Mouse (Mus musculus): Measurements from ENCODE around the gene Limk1. TPM values are rescaled to one million over a fixed set of nuclear protein-coding genes. Genes with fewer than 3 reads are reported as not detected.

Gene Limk1
- 10 to 100 TPM; 20.2 to 21.9 TPM for total RNA-seq (2021)
- long read RNA-seq, experiment 1, partial matches to known transcripts = 0 of 2 reads
- long read RNA-seq, experiment 1, other reads (novel, unspliced or antisense) = 0 of 2 reads
- long read RNA-seq, experiment 2, partial matches to known transcripts = 1 of 4 reads
- long read RNA-seq, experiment 2, other reads (novel, unspliced or antisense) = 0 of 4 reads

- no peak for DNase-seq (ENCODE audit: low spot score in 2 of 2)
These were observed at the start of gene Limk1 for GRCm38 (mm10) chr5:134688086-134688717. Gene Limk1, minus strand, starts transcription at chr5:134688598.

GRCm38 (mm10) chr5:134734920-134735319 is 46.5 kb upstream of the Limk1 start:
- no peak for DNase-seq (ENCODE audit: low spot score in 2 of 2)

GRCm38 (mm10) chr5:134734072-134734471 is 45.7 kb upstream of the Limk1 start:
- DNase-seq (ENCODE audit: low spot score in 2 of 2) = no peak

GRCm38 (mm10) chr5:134733241-134733640 is 44.8 kb upstream of the Limk1 start:
- no peak for DNase-seq (ENCODE audit: low spot score in 2 of 2)

- DNase-seq (ENCODE audit: low spot score in 2 of 2) = no peak
These were observed 40.7 kb upstream of the Limk1 start for GRCm38 (mm10) chr5:134729124-134729523.

- no peak for DNase-seq (ENCODE audit: low spot score in 2 of 2)
These were observed 40.1 kb upstream of the Limk1 start for GRCm38 (mm10) chr5:134728535-134728934.

- DNase-seq (ENCODE audit: low spot score in 2 of 2) = no peak
These were observed 38.7 kb upstream of the Limk1 start for GRCm38 (mm10) chr5:134727001-134727639.

- DNase-seq (ENCODE audit: low spot score in 2 of 2) = no peak
These were observed 36.9 kb upstream of the Limk1 start for GRCm38 (mm10) chr5:134725299-134725698.

GRCm38 (mm10) chr5:134720058-134720457 is 31.7 kb upstream of the Limk1 start:
- no peak for DNase-seq (ENCODE audit: low spot score in 2 of 2)

- no peak for DNase-seq (ENCODE audit: low spot score in 2 of 2)
These were observed 22.7 kb upstream of the Limk1 start for GRCm38 (mm10) chr5:134711076-134711475.

GRCm38 (mm10) chr5:134709275-134709674 is 20.9 kb upstream of the Limk1 start:
- DNase-seq (ENCODE audit: low spot score in 2 of 2) = no peak

- peak; percentile 81 to 84 for DNase-seq (ENCODE audit: low spot score in 2 of 2)
These were observed 15.8 kb upstream of the Limk1 start for GRCm38 (mm10) chr5:134704157-134704556.

- DNase-seq (ENCODE audit: low spot score in 2 of 2) = no peak
These were observed 7.1 kb upstream of the Limk1 start for GRCm38 (mm10) chr5:134695539-134695938.

- no peak for DNase-seq (ENCODE audit: low spot score in 2 of 2)
These were observed 6.7 kb upstream of the Limk1 start for GRCm38 (mm10) chr5:134695082-134695481.

- no peak for DNase-seq (ENCODE audit: low spot score in 2 of 2)
These were observed 4.3 kb upstream of the Limk1 start for GRCm38 (mm10) chr5:134692704-134693103.

GRCm38 (mm10) chr5:134688718-134689284 is 403 bp upstream of the Limk1 start:
- peak; percentile 97 to 98 for DNase-seq (ENCODE audit: low spot score in 2 of 2)

GRCm38 (mm10) chr5:134687187-134687586 is 1.2 kb downstream of the Limk1 start:
- no peak for DNase-seq (ENCODE audit: low spot score in 2 of 2)

GRCm38 (mm10) chr5:134686541-134686940 is 1.9 kb downstream of the Limk1 start:
- DNase-seq (ENCODE audit: low spot score in 2 of 2) = no peak

GRCm38 (mm10) chr5:134684398-134684797 is 4.0 kb downstream of the Limk1 start:
- no peak for DNase-seq (ENCODE audit: low spot score in 2 of 2)

- no peak for DNase-seq (ENCODE audit: low spot score in 2 of 2)
These were observed 4.6 kb downstream of the Limk1 start for GRCm38 (mm10) chr5:134683813-134684212.

GRCm38 (mm10) chr5:134680238-134680637 is 8.2 kb downstream of the Limk1 start:
- no peak for DNase-seq (ENCODE audit: low spot score in 2 of 2)

All from adrenal gland, adult 18-20 months (tissue).